Mouse (Mus musculus): ENCODE data around the gene Haus4.

DNA sequence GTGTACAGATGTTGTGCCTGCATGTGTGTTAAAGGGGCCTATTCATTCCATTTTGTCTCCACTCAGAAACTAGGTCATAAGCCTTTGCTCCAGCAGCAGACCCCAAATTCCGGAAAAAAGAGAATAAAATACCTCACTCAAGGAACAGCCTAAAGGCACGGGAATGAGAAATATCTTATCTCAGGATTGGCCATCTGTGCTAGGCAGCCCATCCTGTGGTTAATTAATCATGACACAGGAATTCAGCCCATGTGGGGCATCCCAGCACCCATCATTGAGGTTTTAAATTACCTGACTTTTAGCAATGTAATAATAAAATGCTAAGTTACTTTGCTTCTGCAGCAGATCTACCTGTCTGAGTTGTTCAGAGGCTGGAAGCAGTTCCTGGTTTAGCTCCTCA is 53.1 kb downstream of the Haus4 start:
- TF ChIP-seq CTCF (IDR thresholded peaks at IDR 0.05; ENCODE audit: low read depth) (no peak), EP300 (optimal IDR thresholded peaks at IDR 0.05) (no peak)

Data from stomach, postnatal 0 days (tissue).